Mouse (Mus musculus) kidney, embryonic 15.5 days (tissue): Measurements from ENCODE around the gene Fars2. TPM values are rescaled to one million over a fixed set of nuclear protein-coding genes. Genes with fewer than 3 reads are reported as not detected.
A peak's percentile ranks its signal among the peaks of the same experiment; 100 is the strongest.

ENCODE experiments used
- ATAC-seq: fragments of 200-750 bp; cut with Nextera tagmentation; replicated peaks from 2 replicates; pipeline ENCODE4 v1.8.0; 2017; ENCODE audit warnings: moderate TSS enrichment; ENCODE audit not compliant: low FRiP score
- H3K27ac ChIP-seq: fragments of 300-500 bp; sonication (generic); 2 replicates; pipeline ENCODE4 v1.5.1; 2015; ENCODE audit warnings: mild to moderate bottlenecking, inconsistent platforms
- H3K27me3 ChIP-seq: fragments of 300-500 bp; sonication (generic); 2 replicates; pipeline ENCODE4 v1.6.1; 2015; ENCODE audit warnings: inconsistent platforms
- H3K36me3 ChIP-seq: fragments of 300-500 bp; sonication (generic); 2 replicates; pipeline ENCODE4 v1.6.1; 2015; ENCODE audit warnings: inconsistent platforms
- H3K4me1 ChIP-seq: fragments of 300-500 bp; sonication (generic); 2 replicates; pipeline ENCODE4 v1.6.1; 2015; ENCODE audit warnings: inconsistent platforms
- H3K4me2 ChIP-seq: fragments of 300-500 bp; sonication (generic); 2 replicates; pipeline ENCODE4 v1.6.1; 2015; ENCODE audit warnings: moderate library complexity, mild to moderate bottlenecking, inconsistent platforms
- H3K4me3 ChIP-seq: fragments of 300-500 bp; sonication (generic); replicated peaks from 2 replicates; pipeline ENCODE4 v1.5.1; 2015; ENCODE audit warnings: mild to moderate bottlenecking, inconsistent platforms
- H3K9ac ChIP-seq: fragments of 300-500 bp; sonication (generic); 2 replicates; pipeline ENCODE4 v1.6.1; 2015; ENCODE audit warnings: mild to moderate bottlenecking, inconsistent platforms
- H3K9me3 ChIP-seq: fragments of 300-500 bp; sonication (generic); replicated peaks from 2 replicates; pipeline ENCODE4 v1.6.1; 2016; ENCODE audit warnings: inconsistent platforms
- WGBS: fragments of 180-500 bp; shearing (Covaris S2); methylation state at CpG from one replicate; pipeline ENCODE4 v1.1.7; 2015; ENCODE audit warnings: mixed read lengths; 5-methylcytosine and 5-hydroxymethylcytosine counted together
- polyA plus RNA-seq: library from polyadenylated mRNA; unstranded; fragments of >200 nt; fragmentation: Nextera tagmentation; extraction: Ambion mirVana; gene quantifications from 2 replicates; pipeline ENCODE4 v1.2.1, GENCODE M21; 2015

Fars2 gene
- polyA plus RNA-seq, 1 experiment from 2014 or later, result 35.8 TPM

GRCm38 (mm10) chr13:36518144-36518571 is 400.9 kb downstream of the Fars2 start:
- no peak overlapping the region for H3K27ac ChIP-seq
- no peaks in the 10 kb centered on the region for H3K9me3 ChIP-seq
- H3K27me3 ChIP-seq, result no peaks in the 10 kb centered on the region
- no peak overlapping the region for H3K9ac ChIP-seq
- no peak overlapping the region for H3K4me3 ChIP-seq
- peak; percentile 56 for ATAC-seq
- peaks cover 7% of the 10 kb centered on the region for H3K4me1 ChIP-seq
- H3K4me2 ChIP-seq, result no peak overlapping the region
- WGBS, result 28% methylated on average over 9 of the region's 9 CpGs
- no peaks in the 10 kb centered on the region for H3K36me3 ChIP-seq

- no peak overlapping the region for H3K4me3 ChIP-seq
- peaks cover 7% of the 10 kb centered on the region; the same call in 1 of the 2 replicates for H3K4me1 ChIP-seq
- ATAC-seq, result no peak
- 93% methylated on average over 4 of the region's 4 CpGs for WGBS
- no peaks in the 10 kb centered on the region for H3K9me3 ChIP-seq
- no peak overlapping the region for H3K27ac ChIP-seq
- no peaks in the 10 kb centered on the region for H3K27me3 ChIP-seq
- no peak overlapping the region for H3K9ac ChIP-seq
- H3K36me3 ChIP-seq, result no peaks in the 10 kb centered on the region
- no peak overlapping the region for H3K4me2 ChIP-seq
Observed at GRCm38 (mm10) chr13:36527761-36528160, 410.5 kb downstream of the Fars2 start.

GRCm38 (mm10) chr13:36528223-36528895 is 411.1 kb downstream of the Fars2 start:
- H3K4me2 ChIP-seq, result no peak overlapping the region
- 42% methylated on average over 8 of the region's 8 CpGs for WGBS
- H3K36me3 ChIP-seq, result no peaks in the 10 kb centered on the region
- peaks cover 7% of the 10 kb centered on the region; the same call in 1 of the 2 replicates for H3K4me1 ChIP-seq
- ATAC-seq, result no peak
- no peak overlapping the region for H3K4me3 ChIP-seq
- H3K9ac ChIP-seq, result no peak overlapping the region
- no peaks in the 10 kb centered on the region for H3K27me3 ChIP-seq
- H3K27ac ChIP-seq, result 0 out of 2 replicates have a peak overlapping the region, but pooled peaks have one; percentile 11
- no peaks in the 10 kb centered on the region for H3K9me3 ChIP-seq

GRCm38 (mm10) chr13:36529467-36530039 is 412.3 kb downstream of the Fars2 start:
- peak; percentile 38; the same call in 1 of the 2 replicates for ATAC-seq
- Histone ChIP-seq H3K27me3 (no peaks in the 10 kb centered on the region), H3K4me3 (no peak overlapping the region), H3K4me1 (peaks cover 7% of the 10 kb centered on the region; the same call in 1 of the 2 replicates), H3K9me3 (no peaks in the 10 kb centered on the region), H3K36me3 (no peaks in the 10 kb centered on the region), H3K9ac (no peak overlapping the region), H3K27ac (peak overlapping the region; percentile 24; the same call in 1 of the 2 replicates), H3K4me2 (no peak overlapping the region)
- 61% methylated on average over 5 of the region's 5 CpGs for WGBS

GRCm38 (mm10) chr13:36530852-36531251 is 413.6 kb downstream of the Fars2 start:
- WGBS, result 92% methylated on average over 1 of the region's 1 CpGs
- Histone ChIP-seq H3K9ac (no peak overlapping the region), H3K4me1 (peaks cover 7% of the 10 kb centered on the region; the same call in 1 of the 2 replicates), H3K4me2 (no peak overlapping the region), H3K36me3 (no peaks in the 10 kb centered on the region), H3K27me3 (no peaks in the 10 kb centered on the region), H3K4me3 (no peak overlapping the region), H3K9me3 (no peaks in the 10 kb centered on the region), H3K27ac (no peak overlapping the region)
- ATAC-seq, result 0 out of 2 replicates have a peak, but pooled peaks have one; percentile 5

- H3K4me2 ChIP-seq, result no peak overlapping the region
- no peak overlapping the region for H3K9ac ChIP-seq
- peaks cover 7% of the 10 kb centered on the region; the same call in 1 of the 2 replicates for H3K4me1 ChIP-seq
- ATAC-seq, result no peak
- WGBS, result 70% methylated on average over 3 of the region's 3 CpGs
- no peak overlapping the region for H3K27ac ChIP-seq
- no peaks in the 10 kb centered on the region for H3K27me3 ChIP-seq
- no peaks in the 10 kb centered on the region for H3K9me3 ChIP-seq
- H3K4me3 ChIP-seq, result no peak overlapping the region
- no peaks in the 10 kb centered on the region for H3K36me3 ChIP-seq
Observed at GRCm38 (mm10) chr13:36531893-36532292, 414.7 kb downstream of the Fars2 start.

- Histone ChIP-seq H3K4me3 (no peak overlapping the region), H3K9me3 (no peaks in the 10 kb centered on the region), H3K9ac (no peak overlapping the region), H3K4me1 (peaks cover 7% of the 10 kb centered on the region; the same call in 1 of the 2 replicates), H3K4me2 (no peak overlapping the region), H3K36me3 (no peaks in the 10 kb centered on the region), H3K27ac (no peak overlapping the region), H3K27me3 (no peaks in the 10 kb centered on the region)
- 90% methylated on average over 5 of the region's 5 CpGs for WGBS
- no peak for ATAC-seq
Observed at GRCm38 (mm10) chr13:36533071-36533470, 415.9 kb downstream of the Fars2 start.

- no peaks in the 10 kb centered on the region for H3K36me3 ChIP-seq
- no peak overlapping the region for H3K4me3 ChIP-seq
- H3K9me3 ChIP-seq, result no peaks in the 10 kb centered on the region
- no peak overlapping the region for H3K27ac ChIP-seq
- peaks cover 7% of the 10 kb centered on the region; the same call in 1 of the 2 replicates for H3K4me1 ChIP-seq
- 88% methylated on average over 7 of the region's 7 CpGs for WGBS
- H3K27me3 ChIP-seq, result no peaks in the 10 kb centered on the region
- H3K9ac ChIP-seq, result no peak overlapping the region
- no peak overlapping the region for H3K4me2 ChIP-seq
- ATAC-seq, result no peak
Observed at GRCm38 (mm10) chr13:36533518-36533917, 416.3 kb downstream of the Fars2 start.

- Histone ChIP-seq H3K4me3 (no peak overlapping the region), H3K4me2 (no peak overlapping the region), H3K9ac (no peak overlapping the region), H3K4me1 (peaks cover 5% of the 10 kb centered on the region; the same call in 1 of the 2 replicates), H3K36me3 (no peaks in the 10 kb centered on the region), H3K27ac (no peak overlapping the region), H3K9me3 (no peaks in the 10 kb centered on the region), H3K27me3 (no peaks in the 10 kb centered on the region)
- no peak for ATAC-seq
- 89% methylated on average over 8 of the region's 8 CpGs for WGBS
Observed at GRCm38 (mm10) chr13:36533966-36534540, 416.8 kb downstream of the Fars2 start.

- ATAC-seq, result no peak
- 55% methylated on average over 3 of the region's 3 CpGs for WGBS
Observed at GRCm38 (mm10) chr13:36537580-36537979, 420.4 kb downstream of the Fars2 start.

GRCm38 (mm10) chr13:36538385-36538784 is 421.2 kb downstream of the Fars2 start:
- 86% methylated on average over 2 of the region's 2 CpGs for WGBS
- no peak for ATAC-seq
- no peaks in the 10 kb centered on the region for H3K9me3 ChIP-seq
- no peak overlapping the region for H3K4me2 ChIP-seq
- no peak overlapping the region for H3K4me3 ChIP-seq
- no peak overlapping the region for H3K27ac ChIP-seq
- no peaks in the 10 kb centered on the region for H3K27me3 ChIP-seq
- no peak overlapping the region for H3K9ac ChIP-seq
- no peaks in the 10 kb centered on the region for H3K36me3 ChIP-seq
- no peaks in the 10 kb centered on the region for H3K4me1 ChIP-seq

More at GRCm38 (mm10) chr13:36537580-36537979, 420.4 kb downstream of the Fars2 start:
- Histone ChIP-seq H3K9me3 (no peaks in the 10 kb centered on the region), H3K36me3 (no peaks in the 10 kb centered on the region), H3K9ac (no peak overlapping the region), H3K4me2 (no peak overlapping the region), H3K4me3 (no peak overlapping the region), H3K4me1 (no peaks in the 10 kb centered on the region), H3K27ac (no peak overlapping the region), H3K27me3 (no peaks in the 10 kb centered on the region)

GRCm38 (mm10) chr13:36540231-36540630 is 423.0 kb downstream of the Fars2 start:
- no peak; the same call in 1 of the 2 replicates for ATAC-seq
- Histone ChIP-seq H3K4me3 (no peak overlapping the region), H3K27me3 (no peaks in the 10 kb centered on the region), H3K9ac (no peak overlapping the region), H3K36me3 (no peaks in the 10 kb centered on the region), H3K9me3 (no peaks in the 10 kb centered on the region), H3K4me1 (no peaks in the 10 kb centered on the region), H3K4me2 (no peak overlapping the region), H3K27ac (no peak overlapping the region)
- WGBS, result 38% methylated on average over 10 of the region's 10 CpGs
